Mouse (Mus musculus) CH12F3 (cell line): ENCODE results near the gene Pdcd7.
"Not testable (repeated sequence)": the region's sequence is repeated elsewhere in the genome, so short reads cannot be mapped to it uniquely, and the experiment has no call there.

Experiments
- in situ Hi-C: fragments of 300-500 bp; cut with MboI; formaldehyde crosslinking; loops from 2 replicates; pipeline ENCODE4 v1.14.3; 2020; ENCODE audit warnings: low sequenced_read_pairs

Gene Pdcd7

GRCm38 (mm10) chr9:65345854-65346475, at the start of gene Pdcd7:
Gene Pdcd7 (plus strand): TSS chr9:65346104.
- in situ Hi-C loops: no loop called here

GRCm38 (mm10) chr9:65297056-65297455, 48.8 kb upstream of the Pdcd7 start:
- in situ Hi-C loops: no loop called here

GRCm38 (mm10) chr9:65298761-65299160, 47.1 kb upstream of the Pdcd7 start:
- in situ Hi-C loops: no loop called here

- in situ Hi-C loops: no loop called here
Measured at GRCm38 (mm10) chr9:65299650-65300049, 46.3 kb upstream of the Pdcd7 start.

GRCm38 (mm10) chr9:65302327-65302983, 43.4 kb upstream of the Pdcd7 start:
- in situ Hi-C loops: no loop called here

GRCm38 (mm10) chr9:65303586-65303985, 42.3 kb upstream of the Pdcd7 start:
- in situ Hi-C loops: no loop called here

- in situ Hi-C loops: no loop called here
Measured at GRCm38 (mm10) chr9:65304300-65304699, 41.6 kb upstream of the Pdcd7 start.

GRCm38 (mm10) chr9:65306672-65307071, 39.2 kb upstream of the Pdcd7 start:
- in situ Hi-C loops: no loop called here

GRCm38 (mm10) chr9:65308011-65308410, 37.9 kb upstream of the Pdcd7 start:
- in situ Hi-C loops: no loop called here

- in situ Hi-C loops: no loop called here
Measured at GRCm38 (mm10) chr9:65312669-65313357, 33.1 kb upstream of the Pdcd7 start.

GRCm38 (mm10) chr9:65313846-65314245, 32.1 kb upstream of the Pdcd7 start:
- in situ Hi-C loops: no loop called here

- in situ Hi-C loops: no loop called here
Measured at GRCm38 (mm10) chr9:65322255-65322900, 23.5 kb upstream of the Pdcd7 start.

- in situ Hi-C loops: no loop called here
Measured at GRCm38 (mm10) chr9:65325971-65326370, 19.9 kb upstream of the Pdcd7 start.

- in situ Hi-C loops: no loop called here
Measured at GRCm38 (mm10) chr9:65327371-65327770, 18.5 kb upstream of the Pdcd7 start.

- in situ Hi-C loops: no loop called here
Measured at GRCm38 (mm10) chr9:65333958-65334357, 11.9 kb upstream of the Pdcd7 start.

- in situ Hi-C loops: no loop called here
Measured at GRCm38 (mm10) chr9:65339146-65339545, 6.8 kb upstream of the Pdcd7 start.

- in situ Hi-C loops: no loop called here
Measured at GRCm38 (mm10) chr9:65340414-65340813, 5.5 kb upstream of the Pdcd7 start.

- in situ Hi-C loops: not testable (repeated sequence)
Measured at GRCm38 (mm10) chr9:65345439-65345838, 465 bp upstream of the Pdcd7 start.

GRCm38 (mm10) chr9:65346476-65347111, 690 bp downstream of the Pdcd7 start:
- in situ Hi-C loops: no loop called here

GRCm38 (mm10) chr9:65347112-65347850, 1.4 kb downstream of the Pdcd7 start:
- in situ Hi-C loops: no loop called here
